Mouse (Mus musculus): ENCODE results near the gene Pilrb1.
A peak's percentile ranks its signal among the peaks of the same experiment; 100 is the strongest.
"Not testable (repeated sequence)": the region's sequence is repeated elsewhere in the genome, so short reads cannot be mapped to it uniquely, and the experiment has no call there.

Gene Pilrb1

GRCm38 (mm10) chr5:137857960-137858710 lies at the start of gene Pilrb1:
TSS of gene Pilrb1 (minus strand) at chr5:137858106.
- DNase-seq, result not testable (repeated sequence)

GRCm38 (mm10) chr5:137897812-137898211 lies 39.9 kb upstream of the Pilrb1 start:
- no peak for DNase-seq

- DNase-seq, result no peak
These were observed 35.0 kb upstream of the Pilrb1 start for GRCm38 (mm10) chr5:137892954-137893353.

GRCm38 (mm10) chr5:137887666-137888065 lies 29.8 kb upstream of the Pilrb1 start:
- DNase-seq, result no peak

GRCm38 (mm10) chr5:137885894-137886293 lies 28.0 kb upstream of the Pilrb1 start:
- peak in 1 of 2 experiments; percentile 35 for DNase-seq

- no peak for DNase-seq
These were observed 25.4 kb upstream of the Pilrb1 start for GRCm38 (mm10) chr5:137883345-137883744.

- DNase-seq, result no peak
These were observed 25.0 kb upstream of the Pilrb1 start for GRCm38 (mm10) chr5:137882922-137883321.

GRCm38 (mm10) chr5:137877860-137878259 lies 20.0 kb upstream of the Pilrb1 start:
- DNase-seq, result peak in 1 of 2 experiments; percentile 46

GRCm38 (mm10) chr5:137875054-137875453 lies 17.1 kb upstream of the Pilrb1 start:
- no peak for DNase-seq

- DNase-seq, result not testable (repeated sequence)
These were observed 14.4 kb upstream of the Pilrb1 start for GRCm38 (mm10) chr5:137872381-137872702.

GRCm38 (mm10) chr5:137871644-137872380 lies 13.9 kb upstream of the Pilrb1 start, which contains the start of gene Pilrb2:
TSS of gene Pilrb2 (minus strand) at chr5:137871815.
- DNase-seq, result not testable (repeated sequence)

GRCm38 (mm10) chr5:137868600-137868999 lies 10.7 kb upstream of the Pilrb1 start:
- not testable (repeated sequence) for DNase-seq

- DNase-seq, result not testable (repeated sequence)
These were observed 6.1 kb upstream of the Pilrb1 start for GRCm38 (mm10) chr5:137864008-137864407.

- DNase-seq, result not testable (repeated sequence)
These were observed 1.0 kb downstream of the Pilrb1 start for GRCm38 (mm10) chr5:137856870-137857269.

- DNase-seq, result not testable (repeated sequence)
These were observed 3.0 kb downstream of the Pilrb1 start for GRCm38 (mm10) chr5:137854907-137855306.

- DNase-seq, result not testable (repeated sequence)
These were observed 7.6 kb downstream of the Pilrb1 start for GRCm38 (mm10) chr5:137850313-137850712.

GRCm38 (mm10) chr5:137837110-137837509 lies 20.8 kb downstream of the Pilrb1 start:
- DNase-seq, result not testable (repeated sequence)

GRCm38 (mm10) chr5:137836611-137837010 lies 21.3 kb downstream of the Pilrb1 start:
- DNase-seq, result no peak

- not testable (repeated sequence) for DNase-seq
These were observed 21.9 kb downstream of the Pilrb1 start, which contains the start of gene Pilra for GRCm38 (mm10) chr5:137835966-137836520. TSS of gene Pilra (minus strand) at chr5:137836281.

GRCm38 (mm10) chr5:137833500-137833899 lies 24.4 kb downstream of the Pilrb1 start:
- DNase-seq, result no peak

- no peak for DNase-seq
These were observed 26.4 kb downstream of the Pilrb1 start for GRCm38 (mm10) chr5:137831506-137831905.

GRCm38 (mm10) chr5:137831106-137831505 lies 26.8 kb downstream of the Pilrb1 start:
- DNase-seq, result no peak

- DNase-seq, result no peak
These were observed 27.7 kb downstream of the Pilrb1 start for GRCm38 (mm10) chr5:137830238-137830637.
